Mouse (Mus musculus) heart, adult 2 months (tissue): ENCODE measurements around the gene Mgat5. TPM values are rescaled to one million over a fixed set of nuclear protein-coding genes. Genes with fewer than 3 reads are reported as not detected.
A peak's percentile ranks its signal among the peaks of the same experiment; 100 is the strongest.

Source experiments
- DNase-seq, 2 experiments: peaks; one replicate each; pipeline ENCODE4 v3.0.0; 2021
- H3K27ac ChIP-seq: fragments of 200-600 bp; 2 replicates; pipeline ENCODE4 v1.8.1; 2022
- H3K27me3 ChIP-seq: fragments of 200-500 bp; 2 replicates; pipeline ENCODE4 v1.6.1; 2012; ENCODE audit warnings: mild to moderate bottlenecking, low read length, inconsistent platforms, mixed read lengths; ENCODE audit not compliant: control insufficient read depth, insufficient read depth
- H3K36me3 ChIP-seq: fragments of 200-500 bp; 2 replicates; pipeline ENCODE4 v1.6.1; 2012; ENCODE audit warnings: low read length, inconsistent platforms; ENCODE audit not compliant: control insufficient read depth, insufficient read depth
- H3K4me1 ChIP-seq: fragments of 200-500 bp; 2 replicates; pipeline ENCODE4 v1.6.1; 2011; ENCODE audit warnings: low read length; ENCODE audit not compliant: control insufficient read depth, insufficient read depth
- H3K4me3 ChIP-seq: fragments of 200-600 bp; 2 replicates; pipeline ENCODE4 v1.8.1; 2022
- H3K79me2 ChIP-seq: fragments of 200-500 bp; replicated peaks from 2 replicates; pipeline ENCODE4 v1.6.1; 2012; ENCODE audit warnings: mild to moderate bottlenecking, inconsistent platforms, low read length, moderate library complexity, mixed read lengths; ENCODE audit not compliant: control insufficient read depth, insufficient read depth
- H3K9ac ChIP-seq: fragments of 200-500 bp; 2 replicates; pipeline ENCODE4 v1.6.1; 2012; ENCODE audit warnings: low read depth, mild to moderate bottlenecking, control low read depth, inconsistent platforms, low read length, mixed read lengths
- CTCF ChIP-seq: fragments of 200-600 bp; IDR thresholded peaks from 2 replicates; pipeline ENCODE4 v1.8.1; 2022; ENCODE audit warnings: antibody characterized with exemption, mild to moderate bottlenecking, moderate library complexity
- EP300 ChIP-seq: fragments of 200-500 bp; IDR thresholded peaks from 2 replicates; pipeline ENCODE4 v1.6.1; 2011; ENCODE audit warnings: low read depth, low read length, control low read depth; ENCODE audit not compliant: insufficient read depth
- POLR2A ChIP-seq: fragments of 200-500 bp; IDR thresholded peaks from 2 replicates; pipeline ENCODE4 v1.6.1; 2011; ENCODE audit warnings: mild to moderate bottlenecking, low read depth, low read length, control low read depth; ENCODE audit not compliant: insufficient read depth
- WGBS: fragments of 180-500 bp; shearing (Covaris S2); methylation state at CpG from one replicate; pipeline ENCODE4 v1.1.7; 2018; 5-methylcytosine and 5-hydroxymethylcytosine counted together
- intact Hi-C: fragments of 180-260 bp; cut with DNase I; formaldehyde crosslinking; loops from one replicate; pipeline ENCODE4 v1.15.1; 2025
- polyA plus RNA-seq: library from polyadenylated mRNA; depleted of rRNA; stranded (reverse); fragments of >200 nt; gene quantifications from 2 replicates; pipeline ENCODE4 v1.2.3, GENCODE M21; 2012
- total RNA-seq, 2 experiments: library from RNA; stranded (reverse); gene quantifications; 2 replicates each; pipeline ENCODE4 v1.2.3; 2021

The Mgat5 gene
- total and polyA plus RNA-seq, 3 experiments: 5.6 to 16.7 (median 13.6) TPM

- Histone ChIP-seq H3K27ac (no peak overlapping the region), H3K4me1 (peaks cover 8% of the 10 kb centered on the region), H3K36me3 (peaks cover 3% of the 10 kb centered on the region; the same call in 1 of the 2 replicates), H3K27me3 (no peaks in the 10 kb centered on the region), H3K4me3 (no peak overlapping the region), H3K9ac (no peak overlapping the region), H3K79me2 (peaks cover 2% of the 10 kb centered on the region; the same call in 1 of the 2 replicates)
- no peak for DNase-seq
- intact Hi-C loops: no loop called here
- TF ChIP-seq EP300 (no peak), POLR2A (no peak), CTCF (no peak)
- 61% methylated on average over 5 of the region's 5 CpGs for WGBS
Measured at GRCm38 (mm10) chr1:127322169-127322805, 117.5 kb downstream of the Mgat5 start.

- Histone ChIP-seq H3K36me3 (peaks cover 2% of the 10 kb centered on the region; the same call in 1 of the 2 replicates), H3K9ac (no peak overlapping the region), H3K27ac (no peak overlapping the region), H3K4me3 (no peak overlapping the region), H3K79me2 (no peaks in the 10 kb centered on the region; the same call in 1 of the 2 replicates), H3K27me3 (no peaks in the 10 kb centered on the region), H3K4me1 (peaks cover 10% of the 10 kb centered on the region)
- WGBS: 87% methylated on average over 8 of the region's 8 CpGs
- no peak for TF ChIP-seq CTCF
- TF ChIP-seq POLR2A: no peak
- no peak for TF ChIP-seq EP300
- DNase-seq: no peak
- intact Hi-C loops: no loop called here
Measured at GRCm38 (mm10) chr1:127325601-127326198, 120.9 kb downstream of the Mgat5 start.

- TF ChIP-seq POLR2A (no peak), CTCF (no peak), EP300 (no peak)
- WGBS: 84% methylated on average over 6 of the region's 6 CpGs
Measured at GRCm38 (mm10) chr1:127327773-127328172, 123.0 kb downstream of the Mgat5 start.

GRCm38 (mm10) chr1:127328354-127328875 is 123.6 kb downstream of the Mgat5 start:
- H3K79me2 ChIP-seq: no peaks in the 10 kb centered on the region; the same call in 1 of the 2 replicates
- H3K27ac ChIP-seq: no peak overlapping the region
- intact Hi-C loops: no loop called here
- H3K9ac ChIP-seq: no peak overlapping the region
- 80% methylated on average over 5 of the region's 5 CpGs for WGBS
- no peak overlapping the region for H3K4me3 ChIP-seq
- TF ChIP-seq EP300: no peak
- TF ChIP-seq POLR2A: no peak
- no peak for TF ChIP-seq CTCF
- no peaks in the 10 kb centered on the region for H3K27me3 ChIP-seq
- no peak for DNase-seq
- no peaks in the 10 kb centered on the region for H3K36me3 ChIP-seq
- H3K4me1 ChIP-seq: peaks cover 8% of the 10 kb centered on the region

More at GRCm38 (mm10) chr1:127327773-127328172, 123.0 kb downstream of the Mgat5 start:
- no peak overlapping the region for H3K9ac ChIP-seq
- H3K79me2 ChIP-seq: no peaks in the 10 kb centered on the region; the same call in 1 of the 2 replicates
- peaks cover 8% of the 10 kb centered on the region for H3K4me1 ChIP-seq
- no peak overlapping the region for H3K4me3 ChIP-seq
- no peak for DNase-seq
- H3K36me3 ChIP-seq: no peaks in the 10 kb centered on the region
- H3K27me3 ChIP-seq: no peaks in the 10 kb centered on the region
- H3K27ac ChIP-seq: no peak overlapping the region
- intact Hi-C loops: no loop called here

GRCm38 (mm10) chr1:127329810-127330209 is 125.0 kb downstream of the Mgat5 start:
- intact Hi-C loops: loop anchor here (5.0 kb wide), 1 partner anchor 58 kb away; no protein-coding TSS in a partner anchor
- peak overlapping the region; percentile 72 for H3K27ac ChIP-seq

More at GRCm38 (mm10) chr1:127329810-127330209, 125.0 kb downstream of the Mgat5 start:
- DNase-seq: peak; percentile 44 to 67
- 37% methylated on average over 6 of the region's 6 CpGs for WGBS
- Histone ChIP-seq H3K9ac (no peak overlapping the region), H3K4me3 (no peak overlapping the region), H3K36me3 (no peaks in the 10 kb centered on the region), H3K4me1 (peaks cover 8% of the 10 kb centered on the region), H3K27me3 (no peaks in the 10 kb centered on the region), H3K79me2 (no peaks in the 10 kb centered on the region; the same call in 1 of the 2 replicates)
- 0 out of 2 replicates have a peak, but pooled peaks have one; percentile 22 for TF ChIP-seq EP300
- no peak for TF ChIP-seq CTCF
- no peak for TF ChIP-seq POLR2A
